In the genomic region with DNA sequence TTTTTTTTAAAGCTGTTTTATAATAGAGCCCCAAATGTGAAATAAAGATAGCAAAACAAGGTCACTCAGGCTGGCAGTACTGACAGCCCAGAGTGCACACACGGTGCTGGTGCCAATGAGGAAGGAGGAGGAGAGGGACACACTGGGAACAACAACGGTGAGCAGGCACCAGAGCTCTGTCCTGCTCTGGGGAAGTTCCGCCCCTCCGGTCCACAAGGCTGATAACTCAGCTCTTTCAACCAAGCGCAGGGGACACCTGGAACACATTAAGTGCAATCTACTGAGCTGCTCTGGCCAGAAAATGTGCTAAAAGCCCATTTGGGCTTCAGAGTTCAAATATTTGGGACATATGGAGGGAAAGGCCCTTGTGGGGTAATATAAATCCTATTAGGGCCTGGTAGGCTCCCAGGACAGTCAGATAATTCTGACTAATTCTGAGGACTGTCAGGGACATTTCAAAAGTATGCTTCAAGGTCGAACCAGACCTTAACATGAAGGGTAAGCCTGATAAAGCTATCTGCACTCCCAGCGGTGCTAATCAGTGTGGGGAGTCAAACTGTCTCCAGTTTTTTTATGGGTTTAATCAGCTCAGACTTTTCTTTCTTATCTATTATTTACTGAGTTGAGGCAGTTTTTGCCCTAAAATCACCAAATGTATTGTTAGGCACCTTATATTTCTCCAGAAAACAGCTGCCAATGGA, we compare ENCODE assay signal across 10 mouse cellular contexts. TPM values are rescaled to one million over a fixed set of nuclear protein-coding genes. Genes with fewer than 3 reads are reported as not detected.
DNase-seq lines count a peak whose midpoint lies in the region; ATAC-seq and TF ChIP-seq lines count a peak whose summit lies in the region.
"Had no signal": no experiment of that assay in that cellular context is flagged by ENCODE, and none has a peak within 500 bp of the region (broad histone marks: within the 10 kb centered on the region; RNA-seq: fewer than 3 reads in every experiment).

No protein-coding gene starts in this region.

- no peaks in the 10 kb centered on the region for H3K9me3 ChIP-seq in heart, embryonic 10.5 days
- H3K9me3 ChIP-seq in heart, embryonic 15.5 days (replicated peaks), result no peaks in the 10 kb centered on the region
- H3K9me3 ChIP-seq in liver, postnatal 0 days (ENCODE audit: low read length), result no peaks in the 10 kb centered on the region
- H3K9me3 ChIP-seq in kidney, embryonic 15.5 days (replicated peaks), result no peaks in the 10 kb centered on the region
- H3K9me3 ChIP-seq: embryonic facial prominence, embryonic 13.5 days had no signal

- no peak for TF ChIP-seq CTCF in liver, postnatal 0 days (IDR thresholded peaks at IDR 0.05; ENCODE audit: low read depth)

- DNase-seq in heart, embryonic 10.5 days (ENCODE audit: low spot score), result no peak
- DNase-seq in heart, postnatal 25 days (ENCODE audit: low spot score), result no peak
- DNase-seq in adrenal gland, postnatal 36 days, result peak; percentile 34
- DNase-seq in liver, postnatal 0 days, result no peak
- no peak for DNase-seq in right cerebral cortex, postnatal 14 days
- DNase-seq in layer of hippocampus, adult 18-20 months (ENCODE audit: low spot score in 2 of 2), result no peak

- intact Hi-C loops in heart, postnatal 25 days (cut with DNase I), result no loop called here

- ATAC-seq in heart, embryonic 15.5 days (replicated peaks; ENCODE audit: insufficient number of reproducible peaks, insufficient read depth, low FRiP score, low read depth), result 0 out of 2 replicates have a peak, but pooled peaks have one; percentile 43
- ATAC-seq in liver, postnatal 0 days, result peak; percentile 36; the same call in 1 of the 2 replicates
- no peak for ATAC-seq in kidney, embryonic 15.5 days (replicated peaks; ENCODE audit: low FRiP score)
- ATAC-seq: lung, postnatal 0 days had no signal

- H3K4me2 ChIP-seq in heart, embryonic 15.5 days, result no peak overlapping the region
- no peak overlapping the region for H3K4me2 ChIP-seq in liver, postnatal 0 days (ENCODE audit: low read depth, low read length)
- H3K4me2 ChIP-seq in kidney, embryonic 15.5 days, result no peak overlapping the region
- H3K4me2 ChIP-seq: embryonic facial prominence, embryonic 13.5 days had no signal

- H3K9ac ChIP-seq in heart, embryonic 15.5 days, result no peak overlapping the region
- no peak overlapping the region for H3K9ac ChIP-seq in liver, postnatal 0 days (replicated peaks)
- H3K9ac ChIP-seq in kidney, embryonic 15.5 days, result no peak overlapping the region
- H3K9ac ChIP-seq: embryonic facial prominence, embryonic 13.5 days had no signal

- peaks cover 24% of the 10 kb centered on the region for H3K4me1 ChIP-seq in heart, embryonic 10.5 days
- peaks cover 12% of the 10 kb centered on the region for H3K4me1 ChIP-seq in heart, embryonic 15.5 days (replicated peaks)
- H3K4me1 ChIP-seq in liver, postnatal 0 days (ENCODE audit: insufficient read depth), result no peaks in the 10 kb centered on the region
- H3K4me1 ChIP-seq in kidney, embryonic 15.5 days, result no peaks in the 10 kb centered on the region; the same call in 1 of the 2 replicates

- peak; percentile 91 for TF ChIP-seq EP300 in liver, postnatal 0 days (IDR thresholded peaks at IDR 0.05; ENCODE audit: low read depth)

- H3K27ac ChIP-seq in heart, embryonic 10.5 days, result peak overlapping the region; percentile 75
- H3K27ac ChIP-seq in heart, embryonic 15.5 days, result peak overlapping the region; percentile 80
- H3K27ac ChIP-seq in liver, postnatal 0 days (ENCODE audit: low read depth), result no peak overlapping the region
- no peak overlapping the region for H3K27ac ChIP-seq in kidney, embryonic 15.5 days
- H3K27ac ChIP-seq: embryonic facial prominence, embryonic 13.5 days had no signal

- 3% methylated on average over 7 of the region's 7 CpGs for WGBS in heart, embryonic 10.5 days
- 11% methylated on average over 7 of the region's 7 CpGs for WGBS in heart, embryonic 15.5 days
- WGBS in liver, postnatal 0 days (ENCODE audit: insufficient replicate concordance), result 32% methylated on average over 7 of the region's 7 CpGs
- WGBS in kidney, embryonic 15.5 days, result 33% methylated on average over 7 of the region's 7 CpGs

- H3K4me3 ChIP-seq in heart, embryonic 10.5 days, result no peak overlapping the region; the same call in 1 of the 2 replicates
- H3K4me3 ChIP-seq in heart, embryonic 15.5 days, result no peak overlapping the region
- no peak overlapping the region for H3K4me3 ChIP-seq in liver, postnatal 0 days (ENCODE audit: low read depth, low read length)
- H3K4me3 ChIP-seq in kidney, embryonic 15.5 days (replicated peaks), result no peak overlapping the region
- H3K4me3 ChIP-seq: embryonic facial prominence, embryonic 13.5 days had no signal

- no peaks in the 10 kb centered on the region for H3K36me3 ChIP-seq in heart, embryonic 10.5 days
- no peaks in the 10 kb centered on the region for H3K36me3 ChIP-seq in heart, embryonic 15.5 days
- no peaks in the 10 kb centered on the region for H3K36me3 ChIP-seq in liver, postnatal 0 days (replicated peaks; ENCODE audit: insufficient read depth, low read length)
- H3K36me3 ChIP-seq in kidney, embryonic 15.5 days, result no peaks in the 10 kb centered on the region
- H3K36me3 ChIP-seq: embryonic facial prominence, embryonic 13.5 days had no signal

- peaks cover 15% of the 10 kb centered on the region for H3K27me3 ChIP-seq in heart, embryonic 10.5 days (ENCODE audit: insufficient read depth, poor library complexity, severe bottlenecking)
- peaks cover 11% of the 10 kb centered on the region for H3K27me3 ChIP-seq in heart, embryonic 15.5 days
- no peaks in the 10 kb centered on the region for H3K27me3 ChIP-seq in liver, postnatal 0 days (ENCODE audit: insufficient read depth, low read length)
- H3K27me3 ChIP-seq in kidney, embryonic 15.5 days, result peaks cover 8% of the 10 kb centered on the region; the same call in 1 of the 2 replicates
- H3K27me3 ChIP-seq: embryonic facial prominence, embryonic 13.5 days had no signal

RNA-seq across cellular contexts. Expression of a gene that starts 38.0 kb away (rescaled TPM):
- 0.18 and 0.95 TPM in 2 replicates for polyA plus RNA-seq in heart, embryonic 10.5 days (2016; fragmentation: Nextera tagmentation; extraction: Ambion mirVana)
- under 1 TPM; 0.17 to 0.39 TPM for total RNA-seq in heart, postnatal 25 days (2021)
- under 1 TPM; 0.10 to 0.30 TPM for total RNA-seq in adrenal gland, postnatal 36 days (2021)
- 0.21 and 0.42 TPM in 2 replicates for polyA plus RNA-seq in heart, embryonic 15.5 days (2015; fragmentation: Nextera tagmentation; extraction: Ambion mirVana)
- polyA plus RNA-seq in liver, postnatal 0 days (2015; fragmentation: Nextera tagmentation; extraction: Ambion mirVana), result 0.04 and 0.05 TPM in 2 replicates
- polyA plus RNA-seq in kidney, embryonic 15.5 days (2015; fragmentation: Nextera tagmentation; extraction: Ambion mirVana), result 0.73 and 0.87 TPM in 2 replicates
- 1 to 10 TPM; 3.9 to 4.3 TPM for total RNA-seq in layer of hippocampus, adult 18-20 months (2021)

RNA-seq across cellular contexts. Expression of a gene that starts 49.1 kb away (rescaled TPM):
- 61.0 and 89.9 TPM in 2 replicates for polyA plus RNA-seq in heart, embryonic 10.5 days (2016; fragmentation: Nextera tagmentation; extraction: Ambion mirVana)
- 10 to 100 TPM; 64.1 to 71.6 TPM for total RNA-seq in heart, postnatal 25 days (2021)
- 1 to 10 TPM in 1 of 2 experiments, under 1 TPM in 1; 0.66 to 1.1 TPM for total RNA-seq in adrenal gland, postnatal 36 days (2021)
- 53.8 and 59.7 TPM in 2 replicates for polyA plus RNA-seq in heart, embryonic 15.5 days (2015; fragmentation: Nextera tagmentation; extraction: Ambion mirVana)
- polyA plus RNA-seq in liver, postnatal 0 days (2015; fragmentation: Nextera tagmentation; extraction: Ambion mirVana), result 0.19 and 0.20 TPM in 2 replicates
- polyA plus RNA-seq in kidney, embryonic 15.5 days (2015; fragmentation: Nextera tagmentation; extraction: Ambion mirVana), result 11.9 and 14.3 TPM in 2 replicates
- total RNA-seq in layer of hippocampus, adult 18-20 months (2021), result 100 to 1,000 TPM; 126 to 137 TPM

Comparison
In these comparisons a context has a peak if more than half of its experiments do, and no peak if none do; other contexts are left out.
1. DNase-seq: peak in adrenal gland, postnatal 36 days (2 of 2); none in heart, embryonic 10.5 days (single experiment), heart, postnatal 25 days (single experiment), liver, postnatal 0 days (single experiment), right cerebral cortex, postnatal 14 days (single experiment) and layer of hippocampus, adult 18-20 months (0 of 2).
2. H3K27ac ChIP-seq: peak in heart, embryonic 10.5 days (single experiment) and heart, embryonic 15.5 days (single experiment); none in liver, postnatal 0 days (single experiment) and kidney, embryonic 15.5 days (single experiment).
3. RNA of a gene that starts 49.1 kb away (polyA plus RNA-seq): 61.0 to 89.9 TPM in heart, embryonic 10.5 days, 53.8 to 59.7 TPM in heart, embryonic 15.5 days and 11.9 to 14.3 TPM in kidney, embryonic 15.5 days; 0.19 to 0.20 TPM in liver, postnatal 0 days; every median in the first group is over 10 times any median in the second.